Mouse (Mus musculus): Measurements from ENCODE around the gene Anapc11. TPM values are rescaled to one million over a fixed set of nuclear protein-coding genes. Genes with fewer than 3 reads are reported as not detected.

The Anapc11 gene
- total and polyA plus RNA-seq, 3 experiments, result 57.0 to 145 (median 108) TPM

- TF ChIP-seq MEF2A (IDR thresholded peaks at IDR 0.05; ENCODE audit: borderline replicate concordance, low read depth, low read length) (peak; percentile 87), E2F4 (IDR thresholded peaks at IDR 0.05; ENCODE audit: insufficient replicate concordance, low read depth, low read length) (no peak), GABPA (IDR thresholded peaks at IDR 0.05; ENCODE audit: insufficient replicate concordance, low read depth, low read length) (no peak), KAT2A (IDR thresholded peaks at IDR 0.05; ENCODE audit: insufficient replicate concordance, low read length) (peak; percentile 74; the same call in 1 of the 2 replicates), TCF12 (IDR thresholded peaks at IDR 0.05; ENCODE audit: low read depth, low read length) (peak; percentile 70), POLR2A (IDR thresholded peaks at IDR 0.05; ENCODE audit: low read depth, low read length) (peak; percentile 67)
Observed at GRCm38 (mm10) chr11:120627468-120628300, 29.5 kb downstream of the Anapc11 start (continued).

- Histone ChIP-seq H3K79me2 (replicated peaks; ENCODE audit: control insufficient read depth, extremely low read depth, insufficient read depth, poor library complexity, severe bottlenecking) (peaks cover 47% of the 10 kb centered on the region), H3K9ac (ENCODE audit: insufficient read depth, low read depth) (peak overlapping the region; percentile 22; the same call in 1 of the 2 replicates), H3K36me3 (replicated peaks in 1 of 2; ENCODE audit: control insufficient read depth in 1 of 2, insufficient read depth in 1 of 2, low read length in 1 of 2) (peaks cover 22 to 36% of the 10 kb centered on the region in 2 experiments), H3K4me2 (ENCODE audit: insufficient read depth, low read depth, poor library complexity, severe bottlenecking) (peak overlapping the region; percentile 33), H3K9me3 (replicated peaks; ENCODE audit: low read length) (no peaks in the 10 kb centered on the region), H3K4me3 (replicated peaks in 1 of 3; ENCODE audit: low read depth in 2 of 3, low read length in 2 of 3, poor library complexity in 1 of 3) (peak overlapping the region; percentile 23 to 74 (median 35)), H3K27ac (ENCODE audit: insufficient read depth, low read depth) (peak overlapping the region; percentile 34), H3K4me1 (ENCODE audit: control insufficient read depth in 1 of 2, insufficient read depth in 2 of 2) (peaks cover 42 to 71% of the 10 kb centered on the region in 2 experiments), H3K27me3 (replicated peaks) (no peaks in the 10 kb centered on the region)
- no peak for DNase-seq (ENCODE audit: extremely low read depth)
- in situ Hi-C loops (cut with MboI; ENCODE audit: low pct_ligation_motif_present, low pct_unique_long_range_greater_than_20kb, low sequenced_read_pairs), result loop anchor here (10.0 kb wide), 1 partner anchor 56 kb away; no protein-coding TSS in a partner anchor
- TF ChIP-seq ZNF384 (IDR thresholded peaks at IDR 0.05; ENCODE audit: low read depth, low read length) (no peak), POLR2AphosphoS2 (IDR thresholded peaks at IDR 0.05; ENCODE audit: low read depth, low read length) (0 out of 2 replicates have a peak, but pooled peaks have one; percentile 35)
- dilution Hi-C loops (cut with MboI; ENCODE audit: extremely low pct_ligation_motif_present, extremely low pct_unique_long_range_greater_than_20kb, low sequenced_read_pairs), result no loop called here
Observed at GRCm38 (mm10) chr11:120628601-120629340, 30.6 kb downstream of the Anapc11 start.

- DNase-seq (ENCODE audit: extremely low read depth), result no peak
- no peaks in the 10 kb centered on the region for H3K9me3 ChIP-seq (replicated peaks; ENCODE audit: low read length)
- H3K79me2 ChIP-seq (replicated peaks; ENCODE audit: control insufficient read depth, extremely low read depth, insufficient read depth, poor library complexity, severe bottlenecking), result peaks cover 42% of the 10 kb centered on the region
- H3K36me3 ChIP-seq (replicated peaks in 1 of 2; ENCODE audit: control insufficient read depth in 1 of 2, insufficient read depth in 1 of 2, low read length in 1 of 2), result peaks cover 22 to 34% of the 10 kb centered on the region in 2 experiments
- H3K27me3 ChIP-seq (replicated peaks), result no peaks in the 10 kb centered on the region
- in situ Hi-C loops (cut with MboI; ENCODE audit: low pct_ligation_motif_present, low pct_unique_long_range_greater_than_20kb, low sequenced_read_pairs) (loop anchor here (10.0 kb wide), 1 partner anchor 55 kb away; no protein-coding TSS in a partner anchor), dilution Hi-C loops (cut with MboI; ENCODE audit: extremely low pct_ligation_motif_present, extremely low pct_unique_long_range_greater_than_20kb, low sequenced_read_pairs) (no loop called here)
- H3K4me2 ChIP-seq (ENCODE audit: insufficient read depth, low read depth, poor library complexity, severe bottlenecking), result peak overlapping the region; percentile 87
- peak overlapping the region; percentile 96 for H3K9ac ChIP-seq (ENCODE audit: insufficient read depth, low read depth)
- H3K4me3 ChIP-seq (replicated peaks in 1 of 3; ENCODE audit: low read depth in 2 of 3, low read length in 2 of 3, poor library complexity in 1 of 3), result peak overlapping the region in 2 of 3 experiments; percentile 23 to 74
- peaks cover 42 to 72% of the 10 kb centered on the region in 2 experiments for H3K4me1 ChIP-seq (ENCODE audit: control insufficient read depth in 1 of 2, insufficient read depth in 2 of 2)
- peak overlapping the region; percentile 74 for H3K27ac ChIP-seq (ENCODE audit: insufficient read depth, low read depth)
- TF ChIP-seq POLR2A (IDR thresholded peaks at IDR 0.05; ENCODE audit: low read depth, low read length) (peak; percentile 34; the same call in 1 of the 2 replicates), ZNF384 (IDR thresholded peaks at IDR 0.05; ENCODE audit: low read depth, low read length) (no peak), MAX (IDR thresholded peaks at IDR 0.05; ENCODE audit: low read length) (no peak)
Observed at GRCm38 (mm10) chr11:120629341-120629730, 31.1 kb downstream of the Anapc11 start.

Measured in CH12.LX (cell line).